ENCODE assay signal across 10 mouse cellular contexts in genomic region chr9:69667064-69667533, GRCm38 (mm10).
DNase-seq lines count a peak whose midpoint lies in the region; ATAC-seq lines count a peak whose summit lies in the region.
"Had no signal": no experiment of that assay in that cellular context is flagged by ENCODE, and none has a peak within 500 bp of the region (broad histone marks: within the 10 kb centered on the region; RNA-seq: fewer than 3 reads in every experiment).

No protein-coding gene starts in this region.

- DNase-seq in cerebellum, postnatal 10 days: peak; percentile 92 to 94
- DNase-seq in cerebellum, adult 11 months: no peak
- DNase-seq in hindbrain, embryonic 14.5 days (ENCODE audit: low spot score): no peak
- DNase-seq in right cerebral cortex, postnatal 14 days: peak; percentile 14
- DNase-seq in right cerebral cortex, adult 18-20 months: no peak
- DNase-seq in kidney, postnatal 25 days: no peak

- H3K36me3 ChIP-seq in hindbrain, embryonic 15.5 days: no peaks in the 10 kb centered on the region
- H3K36me3 ChIP-seq in hindbrain, embryonic 14.5 days (replicated peaks; ENCODE audit: control insufficient read depth, insufficient read depth): no peaks in the 10 kb centered on the region
- H3K36me3 ChIP-seq: liver, embryonic 15.5 days had no signal

- 49% methylated on average over 7 of the region's 7 CpGs for WGBS in hindbrain, embryonic 15.5 days
- WGBS in hindbrain, embryonic 14.5 days: 49% methylated on average over 7 of the region's 7 CpGs

- H3K27me3 ChIP-seq in hindbrain, embryonic 15.5 days: peaks cover 23% of the 10 kb centered on the region
- H3K27me3 ChIP-seq in hindbrain, embryonic 14.5 days (ENCODE audit: control insufficient read depth, insufficient read depth, low read length): peaks cover 39% of the 10 kb centered on the region

- no peak overlapping the region for H3K4me3 ChIP-seq in hindbrain, embryonic 15.5 days
- H3K4me3 ChIP-seq in hindbrain, embryonic 14.5 days (replicated peaks; ENCODE audit: low read length): no peak overlapping the region
- H3K4me3 ChIP-seq: liver, embryonic 15.5 days had no signal

- 0 out of 2 replicates have a peak, but pooled peaks have one; percentile 23 for ATAC-seq in hindbrain, embryonic 15.5 days (ENCODE audit: low FRiP score, low read depth)
- no peak for ATAC-seq in hindbrain, embryonic 14.5 days (ENCODE audit: low FRiP score)
- no peak for ATAC-seq in activated CD4-positive, CD25-positive, alpha-beta regulatory T cell, adult 4 months

- H3K4me1 ChIP-seq in hindbrain, embryonic 15.5 days (replicated peaks): peaks cover 29% of the 10 kb centered on the region
- peaks cover 19% of the 10 kb centered on the region; the same call in 1 of the 2 replicates for H3K4me1 ChIP-seq in hindbrain, embryonic 14.5 days (replicated peaks; ENCODE audit: control insufficient read depth, insufficient read depth, low read length)
- H3K4me1 ChIP-seq: liver, embryonic 15.5 days had no signal

- no peak overlapping the region for H3K9ac ChIP-seq in hindbrain, embryonic 15.5 days
- no peak overlapping the region for H3K9ac ChIP-seq in hindbrain, embryonic 14.5 days
- H3K9ac ChIP-seq: liver, embryonic 15.5 days had no signal

- H3K9me3 ChIP-seq in hindbrain, embryonic 15.5 days: no peaks in the 10 kb centered on the region
- no peaks in the 10 kb centered on the region for H3K9me3 ChIP-seq in hindbrain, embryonic 14.5 days (ENCODE audit: control insufficient read depth, low read length)
- H3K9me3 ChIP-seq: liver, embryonic 15.5 days had no signal

- no peak overlapping the region for H3K4me2 ChIP-seq in hindbrain, embryonic 15.5 days
- H3K4me2 ChIP-seq in hindbrain, embryonic 14.5 days (replicated peaks): no peak overlapping the region
- H3K4me2 ChIP-seq: liver, embryonic 15.5 days had no signal

- H3K27ac ChIP-seq in hindbrain, embryonic 15.5 days (replicated peaks): no peak overlapping the region
- H3K27ac ChIP-seq in hindbrain, embryonic 14.5 days: no peak overlapping the region
- H3K27ac ChIP-seq: liver, embryonic 15.5 days; stomach, postnatal 0 days had no signal

Comparison
In these comparisons a context has a peak if more than half of its experiments do, and no peak if none do; other contexts are left out.
1. DNase-seq: peak in cerebellum, postnatal 10 days (2 of 2) and right cerebral cortex, postnatal 14 days (single experiment); none in cerebellum, adult 11 months (single experiment), hindbrain, embryonic 14.5 days (single experiment), right cerebral cortex, adult 18-20 months (single experiment) and kidney, postnatal 25 days (0 of 2).